Mouse (Mus musculus): ENCODE data around the gene Dedd2. TPM values are rescaled to one million over a fixed set of nuclear protein-coding genes. Genes with fewer than 3 reads are reported as not detected.

The Dedd2 gene
- polyA plus RNA-seq (2015; fragmentation: Nextera tagmentation; extraction: Ambion mirVana), result 37.7 and 40.2 TPM in 2 replicates

DNA sequence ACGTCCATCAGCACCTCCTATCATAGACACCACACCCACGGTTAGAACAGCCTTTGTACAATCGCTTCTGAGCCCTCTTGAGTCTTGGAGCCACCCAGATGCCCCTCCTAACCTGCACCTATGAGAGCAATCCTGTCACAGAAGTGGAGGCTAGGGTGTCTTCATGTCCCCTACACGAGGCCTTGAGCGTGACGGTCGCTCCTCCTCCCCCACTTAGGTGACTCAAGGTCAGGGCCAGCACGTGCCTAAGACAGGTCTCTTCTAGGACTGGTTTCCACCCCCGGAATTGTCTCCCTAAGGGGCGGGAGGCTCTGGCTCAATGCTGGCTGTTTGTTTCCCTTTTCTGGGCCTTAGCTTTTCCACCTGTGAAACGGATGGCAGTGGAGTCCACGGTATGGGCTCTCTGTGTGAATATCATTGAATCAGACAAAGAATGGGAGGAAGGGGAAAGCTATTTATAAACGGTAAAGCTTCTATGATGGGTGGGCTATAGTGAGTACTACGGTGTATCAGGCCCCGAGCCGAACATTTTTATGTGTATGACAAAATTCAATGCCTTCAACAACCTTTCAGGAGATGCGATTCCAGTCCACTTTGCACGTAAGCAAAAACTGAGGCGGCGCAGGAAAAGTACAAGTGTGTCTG, at the start of gene Dedd2:
Dedd2 (minus strand) TSS at position 159 of the 645 bp plus-strand sequence.

DNA sequence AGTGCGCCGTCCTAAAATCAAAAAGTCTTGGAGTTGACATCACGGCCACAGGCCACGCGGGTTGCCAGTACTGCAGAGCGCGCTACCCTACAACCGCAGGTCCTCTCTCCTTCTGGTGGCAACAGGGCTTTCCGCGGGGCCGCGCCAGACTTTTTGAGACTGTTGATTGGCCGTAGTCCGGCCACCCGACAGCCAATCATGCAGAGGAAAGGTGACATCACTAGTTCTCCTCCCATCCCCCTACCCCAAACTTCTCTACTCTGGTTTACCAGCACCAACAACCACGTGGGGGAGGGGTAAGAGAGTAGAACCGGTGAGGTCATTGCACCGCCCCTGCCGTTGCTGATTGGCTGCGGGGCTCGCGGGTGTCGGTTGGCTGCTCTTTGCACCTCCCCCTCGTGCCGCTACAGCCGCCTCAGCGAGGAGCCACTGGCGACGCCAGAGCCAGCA, 46.9 kb upstream of the Dedd2 start, which contains the start of gene Cic:
Cic (plus strand) TSS at position 404 of the 450 bp plus-strand sequence.

DNA sequence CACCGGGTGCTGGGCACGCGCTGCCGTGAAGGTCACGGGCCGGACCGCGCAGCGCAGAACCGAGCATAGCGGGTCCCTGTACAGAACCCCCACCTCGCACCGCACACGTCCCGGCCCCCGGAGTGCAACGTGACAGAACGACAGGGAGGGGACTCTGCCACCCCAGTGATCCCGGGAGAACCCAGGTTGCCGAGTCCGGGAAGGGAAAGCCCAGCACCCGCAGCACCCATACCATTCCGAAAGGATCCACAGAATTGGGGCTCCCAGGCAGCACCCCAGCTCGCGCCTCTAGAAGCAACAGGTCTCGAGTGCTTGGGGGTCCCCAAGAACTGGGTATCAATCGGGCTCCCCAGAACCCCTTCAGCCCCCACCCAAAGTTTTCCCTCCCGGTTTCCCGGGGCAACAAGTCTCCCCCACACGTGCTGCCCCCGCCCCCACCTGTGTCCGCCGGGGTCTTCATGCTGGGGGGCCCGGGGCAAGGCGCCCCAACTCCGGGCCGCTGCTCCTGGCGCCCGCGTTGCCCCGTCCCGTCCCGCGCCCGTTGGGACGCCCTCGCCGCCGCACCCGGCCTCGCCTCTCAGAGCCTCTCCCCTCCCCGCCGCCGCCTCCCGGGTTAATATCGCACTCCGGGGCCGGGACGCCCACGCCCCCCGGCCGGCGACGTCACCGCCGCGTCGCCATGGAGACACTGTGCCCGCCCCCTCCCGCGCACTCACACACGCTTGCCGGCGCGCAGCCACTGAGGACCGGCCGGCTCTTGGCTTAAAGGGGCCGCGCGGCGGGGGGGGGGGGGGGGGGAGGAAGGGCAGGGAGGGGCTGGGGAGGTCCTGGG, 29.9 kb upstream of the Dedd2 start, which contains the start of gene Erf:
Erf (minus strand) TSS at position 621 of the 832 bp plus-strand sequence.

DNA sequence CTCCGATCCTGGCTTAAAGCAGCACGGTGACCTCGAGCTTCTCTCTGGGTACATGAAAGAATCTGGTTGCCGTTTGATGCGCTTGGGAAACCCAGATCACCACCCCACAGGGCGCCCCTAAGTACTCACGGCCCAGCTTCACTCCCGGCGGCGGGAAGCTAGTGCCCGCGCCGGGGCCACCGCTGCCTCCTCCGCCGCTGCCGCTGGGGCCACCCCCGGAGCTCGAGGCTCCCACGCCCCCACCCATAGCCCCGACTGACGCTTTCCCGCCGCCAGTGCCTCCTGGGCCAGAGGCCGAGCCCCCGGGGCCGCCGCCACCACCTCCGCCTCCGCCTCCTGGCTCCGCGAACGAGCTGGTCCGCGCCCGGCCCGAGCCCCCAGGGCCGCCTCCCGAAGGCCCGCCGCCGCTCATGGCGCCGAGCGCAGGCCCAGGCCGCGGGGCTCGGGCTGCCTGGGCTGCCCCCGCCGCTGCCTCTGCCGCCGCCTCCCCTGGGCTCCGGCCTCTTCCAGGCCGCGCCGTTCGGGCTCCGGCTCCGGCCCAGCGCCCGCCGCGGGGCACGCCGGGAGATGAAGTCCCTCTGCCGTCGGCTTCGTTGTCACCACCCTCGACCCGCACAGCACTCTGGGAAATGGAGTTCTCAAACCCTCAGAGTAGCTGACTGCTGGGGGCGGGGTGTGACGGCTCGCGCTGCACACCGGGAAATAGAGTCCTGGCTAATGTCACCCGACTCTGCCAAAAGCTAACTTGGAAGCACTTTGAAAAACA, 17.0 kb upstream of the Dedd2 start, which contains the start of gene Gsk3a:
Gsk3a (minus strand) TSS at position 603 of the 766 bp plus-strand sequence.

DNA sequence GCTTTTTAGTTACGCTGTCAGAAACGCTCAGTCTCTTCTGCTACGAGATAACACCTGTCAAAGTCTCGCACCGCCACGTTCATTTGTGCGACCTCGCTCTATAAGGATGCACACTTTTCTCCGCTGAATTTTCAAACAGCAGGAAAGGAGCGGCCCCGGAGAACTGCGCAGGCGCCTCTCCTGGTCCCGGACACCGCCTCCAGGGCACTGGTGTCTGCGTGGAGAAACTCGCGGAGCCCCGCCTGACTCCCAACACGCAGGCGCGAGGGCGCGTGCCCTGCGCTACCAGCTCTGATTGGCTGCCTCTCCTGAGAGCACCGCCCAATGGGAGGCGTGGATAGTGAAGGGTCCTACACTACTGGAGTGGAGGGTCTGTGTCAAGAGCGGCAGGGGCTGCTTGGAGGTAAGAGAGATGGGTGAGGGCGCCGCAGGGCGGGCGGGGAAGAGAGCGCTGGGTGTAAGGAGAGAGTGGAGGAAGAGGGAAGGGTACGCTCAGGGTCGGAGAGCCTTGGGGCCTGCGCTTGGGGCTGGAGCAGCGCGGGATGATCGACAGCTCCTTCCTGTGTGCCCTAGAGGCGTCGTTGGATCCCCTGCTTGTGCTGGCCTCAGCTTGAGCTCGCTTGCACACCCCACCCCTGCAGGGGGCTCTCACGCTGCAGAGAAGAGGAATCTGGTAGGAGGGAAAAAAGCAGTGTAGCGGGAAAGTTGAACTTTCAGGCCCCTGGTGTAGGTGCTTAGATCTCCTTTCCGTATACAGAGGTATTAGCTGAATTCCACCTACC, 878 bp upstream of the Dedd2 start, which contains the start of gene Zfp526:
Zfp526 (plus strand) TSS at position 324 of the 782 bp plus-strand sequence.

DNA sequence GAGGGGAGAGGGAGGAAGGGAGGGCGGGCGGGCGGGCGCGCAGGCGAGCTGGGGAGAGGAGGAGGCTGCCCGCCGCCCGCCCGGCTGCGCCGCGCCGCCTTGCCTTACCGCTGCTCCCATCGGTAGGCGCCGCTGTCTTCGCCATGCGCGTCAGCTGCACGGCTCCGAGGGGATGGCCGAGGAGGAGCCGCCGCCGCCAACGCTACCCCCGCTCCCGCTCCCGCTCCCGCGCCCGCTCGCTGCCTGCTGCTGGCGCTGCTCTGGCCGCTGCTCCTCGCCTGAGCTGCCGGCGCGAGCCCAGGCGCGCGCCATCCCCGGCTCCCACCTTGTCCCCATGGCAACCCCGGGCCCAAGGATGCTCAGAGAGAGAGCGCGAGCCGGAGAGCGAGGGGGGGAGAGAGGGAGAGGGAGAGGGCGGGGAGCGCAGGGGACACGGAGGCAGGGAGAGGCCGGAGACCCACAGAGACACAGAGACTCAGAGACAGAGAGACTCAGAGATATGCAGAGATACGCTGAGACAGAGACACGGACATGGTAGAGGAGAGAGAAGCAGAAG, 40.7 kb downstream of the Dedd2 start, which contains the start of gene Pou2f2:
Pou2f2 (minus strand) TSS at position 121 of the 556 bp plus-strand sequence.

Other genes with a start within 250 kb of the Dedd2 start
- gene Rabac1, start 247.9 kb downstream of the Dedd2 start, polyA plus RNA-seq (2015; fragmentation: Nextera tagmentation; extraction: Ambion mirVana), result 128 and 155 TPM in 2 replicates
- 3.6 and 5.3 TPM in 2 replicates for gene Atp1a3, start 214.7 kb downstream of the Dedd2 start, polyA plus RNA-seq (2015; fragmentation: Nextera tagmentation; extraction: Ambion mirVana)
- 1.8 and 2.3 TPM in 2 replicates for gene Grik5, start 148.3 kb downstream of the Dedd2 start, polyA plus RNA-seq (2015; fragmentation: Nextera tagmentation; extraction: Ambion mirVana)
- gene Zfp574, start 148.0 kb downstream of the Dedd2 start, polyA plus RNA-seq (2015; fragmentation: Nextera tagmentation; extraction: Ambion mirVana), result 11.1 and 11.5 TPM in 2 replicates
- gene Pou2f2, start 40.9 kb downstream of the Dedd2 start, polyA plus RNA-seq (2015; fragmentation: Nextera tagmentation; extraction: Ambion mirVana), result 3.1 and 5.7 TPM in 2 replicates
- gene Zfp526, start 810 bp upstream of the Dedd2 start, polyA plus RNA-seq (2015; fragmentation: Nextera tagmentation; extraction: Ambion mirVana), result 2.0 and 2.6 TPM in 2 replicates
- gene Gsk3a, start 17.2 kb upstream of the Dedd2 start, polyA plus RNA-seq (2015; fragmentation: Nextera tagmentation; extraction: Ambion mirVana), result 8.8 and 10.1 TPM in 2 replicates
- 3.6 and 5.5 TPM in 2 replicates for gene Erf, start 30.1 kb upstream of the Dedd2 start, polyA plus RNA-seq (2015; fragmentation: Nextera tagmentation; extraction: Ambion mirVana)
- 26.2 and 28.6 TPM in 2 replicates for gene Cic, start 47.1 kb upstream of the Dedd2 start, polyA plus RNA-seq (2015; fragmentation: Nextera tagmentation; extraction: Ambion mirVana)
- 37.1 and 53.3 TPM in 2 replicates for gene Pafah1b3, start 77.4 kb upstream of the Dedd2 start, polyA plus RNA-seq (2015; fragmentation: Nextera tagmentation; extraction: Ambion mirVana)
- not detected in 2 replicates for gene Prr19, start 80.8 kb upstream of the Dedd2 start, polyA plus RNA-seq (2015; fragmentation: Nextera tagmentation; extraction: Ambion mirVana)
- gene Tmem145, start 85.5 kb upstream of the Dedd2 start, polyA plus RNA-seq (2015; fragmentation: Nextera tagmentation; extraction: Ambion mirVana), result not detected in 2 replicates
- gene Megf8, start 96.5 kb upstream of the Dedd2 start, polyA plus RNA-seq (2015; fragmentation: Nextera tagmentation; extraction: Ambion mirVana), result 2.4 and 2.8 TPM in 2 replicates
- not detected in 2 replicates for gene Cnfn, start 149.1 kb upstream of the Dedd2 start, polyA plus RNA-seq (2015; fragmentation: Nextera tagmentation; extraction: Ambion mirVana)
- 6.1 and 7.0 TPM in 2 replicates for gene Lipe, start 178.1 kb upstream of the Dedd2 start, polyA plus RNA-seq (2015; fragmentation: Nextera tagmentation; extraction: Ambion mirVana)
- gene Cxcl17, start 192.3 kb upstream of the Dedd2 start, polyA plus RNA-seq (2015; fragmentation: Nextera tagmentation; extraction: Ambion mirVana), result not detected in 2 replicates